Mouse (Mus musculus): Measurements from ENCODE around the gene Krtcap2.

GRCm38 (mm10) chr3:89294195-89294594 is 48.4 kb downstream of the Krtcap2 start:
- no peak for TF ChIP-seq CTCF (IDR thresholded peaks at IDR 0.05)
- TF ChIP-seq EP300 (IDR thresholded peaks at IDR 0.05), result no peak
